ENCODE assay signal across 7 mouse cellular contexts in genomic region chr1:121430938-121431928, GRCm38 (mm10). TPM values are rescaled to one million over a fixed set of nuclear protein-coding genes. Genes with fewer than 3 reads are reported as not detected.
DNase-seq lines count a peak whose midpoint lies in the region; ATAC-seq lines count a peak whose summit lies in the region.

Gene Ccdc93, plus strand, starts transcription at chr1:121431049.

- peak; percentile 99 for DNase-seq in adrenal gland, adult 2 months
- DNase-seq in embryo, embryonic 11.5 days (ENCODE audit: low read depth, low spot score), result peak; percentile 91
- DNase-seq in gastrocnemius, postnatal 36 days, result peak; percentile 100
- DNase-seq in left cerebral cortex, postnatal 25 days (ENCODE audit: low spot score in 2 of 2), result peak; percentile 95 to 97
- peak; percentile 97 for DNase-seq in midbrain, embryonic 10.5 days (ENCODE audit: low spot score)
- peak; percentile 100 for DNase-seq in right cerebral cortex, postnatal 4 days

- peak within 1 kb of the TSS; percentile 62; the same call in 1 of the 2 replicates for H3K27ac ChIP-seq in intestine, embryonic 15.5 days
- H3K27ac ChIP-seq in midbrain, embryonic 10.5 days (replicated peaks), result peak within 1 kb of the TSS; percentile 83

- WGBS in intestine, embryonic 15.5 days, result under 1% methylated on average over 47 of the region's 47 CpGs
- under 1% methylated on average over 47 of the region's 47 CpGs for WGBS in midbrain, embryonic 10.5 days

- ATAC-seq in intestine, embryonic 15.5 days, result peak; percentile 95

- H3K4me2 ChIP-seq in intestine, embryonic 15.5 days (replicated peaks), result peak within 1 kb of the TSS; percentile 96

- H3K4me1 ChIP-seq in intestine, embryonic 15.5 days (replicated peaks), result 0 out of 2 replicates have a peak, but pooled peaks cover 2% of the 10 kb centered on the region
- peaks cover 29% of the 10 kb centered on the region for H3K4me1 ChIP-seq in midbrain, embryonic 10.5 days

- intact Hi-C loops in gastrocnemius, postnatal 36 days (cut with DNase I), result no loop called here
- intact Hi-C loops in left cerebral cortex, postnatal 25 days (cut with DNase I), result loop anchor here (5.0 kb wide), 1 partner anchor 104 kb away; no protein-coding TSS in a partner anchor

- H3K9ac ChIP-seq in intestine, embryonic 15.5 days, result peak within 1 kb of the TSS; percentile 82

- peak within 1 kb of the TSS; percentile 83 for H3K4me3 ChIP-seq in intestine, embryonic 15.5 days (replicated peaks)
- H3K4me3 ChIP-seq in midbrain, embryonic 10.5 days, result peak within 1 kb of the TSS; percentile 74

- H3K27me3 ChIP-seq in intestine, embryonic 15.5 days (replicated peaks), result no peaks in the 10 kb centered on the region
- no peaks in the 10 kb centered on the region for H3K27me3 ChIP-seq in midbrain, embryonic 10.5 days (ENCODE audit: low read depth, poor library complexity, severe bottlenecking)

- no peaks in the 10 kb centered on the region for H3K36me3 ChIP-seq in intestine, embryonic 15.5 days
- peaks cover 17% of the 10 kb centered on the region for H3K36me3 ChIP-seq in midbrain, embryonic 10.5 days

- H3K9me3 ChIP-seq in intestine, embryonic 15.5 days, result no peaks in the 10 kb centered on the region
- no peaks in the 10 kb centered on the region for H3K9me3 ChIP-seq in midbrain, embryonic 10.5 days (replicated peaks)

RNA-seq across cellular contexts. Expression of gene Ccdc93, which starts in this region (rescaled TPM):
- total RNA-seq in adrenal gland, adult 2 months (2021), result 10 to 100 TPM; 21.7 to 22.2 TPM
- 3.8 and 4.6 TPM in 2 replicates for polyA plus RNA-seq in adrenal gland, adult 2 months (2012; rRNA removed)
- 1 to 10 TPM; 8.9 to 9.2 TPM for total RNA-seq in gastrocnemius, postnatal 36 days (2021)
- polyA plus RNA-seq in intestine, embryonic 15.5 days (2015; fragmentation: Nextera tagmentation; extraction: Ambion mirVana), result 11.2 and 11.6 TPM in 2 replicates
- total RNA-seq in left cerebral cortex, postnatal 25 days (2021), result 10 to 100 TPM; 19.3 to 24.7 TPM
- 9.9 and 11.1 TPM in 2 replicates for polyA plus RNA-seq in midbrain, embryonic 10.5 days (2016; fragmentation: Nextera tagmentation; extraction: Ambion mirVana)

Comparison
In these comparisons a context has a peak if more than half of its experiments do, and no peak if none do; other contexts are left out.
1. Peak in every context shown above with its lines: DNase-seq, ATAC-seq, H3K4me3 ChIP-seq and H3K27ac ChIP-seq.